Mouse (Mus musculus): ENCODE results near the gene Nup98.

Nup98 gene

GRCm38 (mm10) chr7:102233059-102233458 is 23.1 kb upstream of the Nup98 start:
- no peak for DNase-seq (ENCODE audit: low read depth in 1 of 2, low spot score in 2 of 2)

- DNase-seq (ENCODE audit: low read depth in 1 of 2, low spot score in 2 of 2), result no peak
These were observed 19.8 kb upstream of the Nup98 start for GRCm38 (mm10) chr7:102229814-102230213.

DNA sequence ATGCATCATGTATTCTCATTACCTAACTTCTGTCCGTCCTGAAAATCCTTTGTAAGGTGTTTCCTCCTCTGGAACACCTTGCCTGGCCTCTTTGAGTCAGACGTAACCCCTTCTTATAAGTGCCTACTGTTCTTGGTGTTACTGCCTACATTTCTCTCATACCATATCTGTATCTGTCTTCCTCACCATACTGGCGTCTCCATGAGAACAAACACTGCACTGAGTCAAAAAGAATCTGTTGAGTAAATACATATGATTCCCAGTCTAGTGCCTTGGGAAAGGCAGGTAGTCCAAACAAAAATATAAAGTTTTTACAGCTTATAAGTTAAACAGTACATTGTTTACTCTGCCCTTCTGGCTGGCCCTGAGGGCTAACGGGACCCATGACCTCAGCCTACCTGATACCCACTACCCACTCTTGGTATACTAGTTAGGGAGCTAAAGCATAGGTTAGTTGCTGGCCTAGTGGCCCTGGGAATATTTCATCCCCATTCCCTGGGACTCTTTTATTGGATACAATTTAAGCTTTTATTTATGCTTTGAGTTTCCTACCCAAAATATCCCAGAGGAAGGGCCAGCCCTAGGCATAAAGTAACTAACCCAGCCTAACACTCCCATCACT is 18.2 kb upstream of the Nup98 start:
- DNase-seq (ENCODE audit: low read depth in 1 of 2, low spot score in 2 of 2), result no peak

- no peak for DNase-seq (ENCODE audit: low read depth in 1 of 2, low spot score in 2 of 2)
These were observed 16.1 kb upstream of the Nup98 start for GRCm38 (mm10) chr7:102226051-102226450.

DNA sequence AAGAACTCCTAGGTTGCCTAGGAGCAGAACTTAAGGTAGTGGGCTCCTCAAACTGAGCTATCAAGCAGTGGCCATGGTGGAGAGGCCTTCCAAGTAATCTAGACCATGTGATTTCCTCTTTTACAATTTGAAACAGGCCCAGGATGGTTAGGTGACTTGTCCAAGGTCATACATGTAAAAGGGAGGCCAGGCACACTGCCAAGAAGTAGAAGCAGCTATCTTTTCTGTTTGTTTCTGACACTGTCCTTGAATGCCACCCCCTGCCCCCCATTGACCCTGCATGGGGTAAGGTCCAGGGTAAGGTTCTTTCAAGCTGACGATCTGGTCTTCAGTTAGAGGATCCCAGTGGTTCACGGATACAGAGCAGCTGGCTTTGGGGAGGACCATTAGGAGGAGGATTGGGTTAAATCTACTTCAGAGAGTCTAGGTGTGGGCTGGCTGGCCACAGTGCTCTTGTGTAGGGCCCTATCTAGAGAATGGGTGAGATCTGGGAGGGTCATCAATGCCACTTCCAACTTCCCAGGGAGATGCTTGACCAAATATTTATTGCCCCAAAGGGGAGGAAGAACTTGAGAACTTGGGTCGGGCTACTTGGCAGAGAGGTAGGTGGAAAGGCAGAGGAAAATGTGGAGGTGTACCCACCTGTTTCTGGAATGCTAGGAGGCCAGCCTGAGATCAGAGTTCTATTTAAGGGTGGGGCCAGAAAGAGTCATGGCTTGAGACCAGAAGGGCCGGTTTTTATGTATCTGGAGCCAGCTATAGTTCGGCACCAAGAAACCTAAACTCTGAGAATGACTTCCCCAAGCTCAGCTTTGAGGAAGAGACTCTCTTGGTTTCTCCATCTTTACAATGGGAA is 14.1 kb upstream of the Nup98 start:
- DNase-seq (ENCODE audit: low read depth in 1 of 2, low spot score in 2 of 2), result no peak

- no peak for DNase-seq (ENCODE audit: low read depth in 1 of 2, low spot score in 2 of 2)
These were observed 13.0 kb upstream of the Nup98 start for GRCm38 (mm10) chr7:102222830-102223556.

GRCm38 (mm10) chr7:102222336-102222735 is 12.4 kb upstream of the Nup98 start:
- DNase-seq (ENCODE audit: low read depth in 1 of 2, low spot score in 2 of 2), result no peak

DNA sequence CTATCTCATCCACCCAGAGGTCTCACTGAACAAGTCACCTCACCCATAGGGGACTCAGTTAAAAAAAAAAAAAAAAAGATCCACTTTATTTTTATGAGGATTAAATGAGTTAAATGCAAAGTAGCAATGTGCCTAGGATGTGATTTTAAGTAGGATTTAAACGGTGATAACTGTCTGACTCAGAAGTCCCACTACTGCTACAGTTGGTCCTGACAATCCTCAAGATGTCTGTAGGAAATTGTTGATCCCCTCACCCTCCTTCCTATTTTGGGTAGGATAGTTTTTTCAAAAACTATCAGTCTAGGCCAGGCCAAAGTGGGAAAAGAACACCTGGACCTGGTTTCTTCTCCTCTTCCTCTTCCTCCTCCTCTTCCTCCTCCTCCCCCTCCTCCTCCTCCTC is 11.9 kb upstream of the Nup98 start:
- no peak for DNase-seq (ENCODE audit: low read depth in 1 of 2, low spot score in 2 of 2)

DNA sequence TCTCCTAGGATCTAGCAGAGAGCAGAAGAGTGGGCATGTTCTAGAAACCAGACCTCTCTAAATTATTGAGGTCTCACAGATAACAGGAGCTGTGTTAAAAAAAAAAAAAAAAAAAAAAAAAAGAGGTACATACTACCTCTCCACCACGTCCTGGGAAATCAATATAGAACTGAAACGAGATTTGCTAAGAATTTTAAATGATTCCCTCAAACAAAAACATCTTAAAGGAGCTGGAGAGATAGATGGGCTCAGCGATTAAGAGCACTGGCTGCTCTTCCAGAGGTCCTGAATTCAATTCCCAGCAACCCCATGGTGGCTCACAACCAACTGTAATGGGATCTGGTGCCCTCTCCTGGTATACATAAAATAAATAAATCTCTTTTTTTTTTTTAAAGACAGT is 1.1 kb upstream of the Nup98 start:
- DNase-seq (ENCODE audit: low read depth in 1 of 2, low spot score in 2 of 2), result no peak

- no peak for DNase-seq (ENCODE audit: low read depth in 1 of 2, low spot score in 2 of 2)
These were observed 1.1 kb downstream of the Nup98 start for GRCm38 (mm10) chr7:102208806-102209363.

- no peak for DNase-seq (ENCODE audit: low read depth in 1 of 2, low spot score in 2 of 2)
These were observed 4.3 kb downstream of the Nup98 start for GRCm38 (mm10) chr7:102205646-102206045.

DNA sequence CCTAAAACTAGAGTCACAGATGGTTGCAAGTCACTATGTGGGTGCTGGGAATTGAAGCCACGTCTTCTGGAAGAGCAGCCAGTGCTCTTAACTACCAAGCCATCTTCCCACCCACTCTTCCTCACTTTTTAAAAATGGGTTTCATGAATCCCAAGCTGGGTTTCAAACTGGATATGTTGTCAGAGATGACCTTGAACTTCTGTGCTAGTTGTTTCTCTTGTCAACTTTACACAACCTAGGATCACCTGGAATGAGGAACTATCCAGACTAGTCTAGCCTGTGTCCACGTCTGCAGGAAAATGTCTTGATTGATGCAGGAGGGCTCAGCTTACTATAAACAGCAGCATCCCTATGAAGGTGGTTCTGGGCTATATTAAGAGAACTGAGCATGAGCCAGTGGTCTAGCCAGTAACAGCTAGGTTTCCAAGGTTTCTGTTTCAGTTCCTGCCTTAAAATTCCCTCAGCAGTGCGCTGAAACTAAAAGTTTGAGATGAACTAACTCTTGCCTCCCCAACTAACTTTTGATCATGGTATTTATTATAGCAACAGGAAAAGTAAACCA is 5.6 kb downstream of the Nup98 start:
- no peak for DNase-seq (ENCODE audit: low read depth in 1 of 2, low spot score in 2 of 2)

DNA sequence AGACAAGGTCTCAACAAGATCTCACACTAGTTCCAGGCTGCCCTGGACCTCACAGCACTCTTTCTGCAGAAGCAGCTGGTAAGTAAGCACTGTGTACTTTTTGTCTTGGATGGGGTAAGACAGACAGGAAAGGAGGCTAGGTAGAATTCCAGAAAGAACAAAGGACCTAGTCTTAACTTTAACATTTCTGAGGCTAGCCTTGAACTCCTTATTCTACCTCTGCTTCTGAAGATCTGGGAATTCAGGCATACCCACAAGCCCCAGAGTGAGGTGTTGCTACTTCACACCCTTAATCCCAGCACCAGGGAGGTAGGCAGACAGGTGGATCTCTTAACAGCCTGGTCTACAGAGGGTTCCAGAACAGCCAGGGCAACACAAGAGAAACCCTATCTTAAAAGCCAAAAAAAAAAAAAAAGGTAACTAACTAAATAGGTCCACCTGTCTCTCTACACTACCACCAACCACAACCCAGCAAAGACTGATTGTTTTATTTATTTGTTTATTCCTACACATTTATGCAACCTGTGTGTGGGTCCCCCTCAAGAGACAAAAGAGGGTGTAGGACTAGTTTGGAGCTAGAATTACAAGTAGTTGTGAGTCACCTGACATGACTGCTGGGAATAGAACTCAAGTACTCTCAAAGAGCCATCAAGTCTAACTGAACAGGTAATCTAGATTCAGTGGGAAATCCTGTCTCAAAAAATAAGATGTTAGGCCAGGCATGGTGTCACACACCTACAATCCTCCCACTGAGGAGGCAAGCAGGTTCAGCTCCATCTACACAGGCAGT is 8.8 kb downstream of the Nup98 start:
- DNase-seq (ENCODE audit: low read depth in 1 of 2, low spot score in 2 of 2), result no peak

DNA sequence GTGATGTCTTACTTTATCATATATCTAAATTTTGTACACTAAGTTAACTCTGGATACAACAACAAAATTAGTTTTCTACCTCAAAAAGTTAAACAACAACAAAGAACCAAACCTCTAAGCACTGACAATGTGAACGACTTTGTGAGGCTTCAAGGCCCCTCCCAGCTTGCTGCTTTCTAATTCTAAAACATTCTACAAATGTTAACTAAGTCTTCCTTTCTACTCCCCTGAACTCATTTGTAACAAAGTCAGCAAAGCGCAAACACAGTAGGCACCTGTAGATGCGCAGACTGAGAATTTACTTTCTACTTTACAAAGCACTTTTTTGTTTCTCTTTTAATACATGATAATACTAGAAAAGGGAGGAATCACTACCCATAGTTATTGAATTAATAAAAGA is 9.4 kb downstream of the Nup98 start:
- DNase-seq (ENCODE audit: low read depth in 1 of 2, low spot score in 2 of 2), result no peak

DNA sequence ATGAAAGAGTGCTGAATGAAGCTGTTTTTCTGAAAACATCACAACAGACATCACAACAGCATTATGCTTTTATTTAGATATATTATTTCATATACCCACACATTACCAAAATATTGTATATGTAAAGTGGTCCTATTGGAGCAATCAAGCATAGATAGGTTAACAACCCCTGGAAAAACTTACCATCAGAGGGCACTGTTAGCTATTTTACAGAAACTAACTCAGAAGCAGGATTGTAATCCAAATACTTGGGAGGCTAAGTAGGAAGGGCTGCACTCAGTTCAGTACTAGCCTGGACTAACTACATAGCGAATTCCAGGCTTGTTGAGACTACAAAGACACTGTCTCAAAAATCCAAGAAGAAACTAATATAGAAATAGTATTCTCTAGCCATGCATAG is 17.6 kb downstream of the Nup98 start:
- no peak for DNase-seq (ENCODE audit: low read depth in 1 of 2, low spot score in 2 of 2)

GRCm38 (mm10) chr7:102183849-102184248 is 26.1 kb downstream of the Nup98 start:
- DNase-seq (ENCODE audit: low read depth in 1 of 2, low spot score in 2 of 2), result no peak

DNA sequence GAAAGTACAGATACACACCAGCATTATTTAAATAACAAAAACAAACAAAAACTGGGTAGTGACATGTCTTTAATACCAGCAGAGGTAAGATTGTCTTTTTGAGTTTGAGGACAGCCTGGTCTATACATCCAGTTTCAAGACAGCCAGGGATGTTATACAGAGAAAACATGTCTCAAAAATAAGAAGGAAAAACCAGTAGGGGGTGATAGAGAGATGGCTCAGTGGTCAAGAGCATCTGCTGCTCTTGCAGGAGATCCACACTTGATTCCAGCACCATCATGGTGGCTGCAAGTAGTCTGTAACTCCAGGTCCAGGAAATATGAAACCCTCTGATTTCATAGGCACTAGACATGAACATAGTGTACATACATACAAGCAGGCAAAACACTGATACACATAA is 39.7 kb downstream of the Nup98 start:
- DNase-seq (ENCODE audit: low read depth in 1 of 2, low spot score in 2 of 2), result no peak

GRCm38 (mm10) chr7:102153691-102154090 is 56.3 kb downstream of the Nup98 start:
- DNase-seq (ENCODE audit: low read depth in 1 of 2, low spot score in 2 of 2), result no peak

GRCm38 (mm10) chr7:102137898-102138297 is 72.1 kb downstream of the Nup98 start:
- DNase-seq (ENCODE audit: low read depth in 1 of 2, low spot score in 2 of 2), result no peak

DNA sequence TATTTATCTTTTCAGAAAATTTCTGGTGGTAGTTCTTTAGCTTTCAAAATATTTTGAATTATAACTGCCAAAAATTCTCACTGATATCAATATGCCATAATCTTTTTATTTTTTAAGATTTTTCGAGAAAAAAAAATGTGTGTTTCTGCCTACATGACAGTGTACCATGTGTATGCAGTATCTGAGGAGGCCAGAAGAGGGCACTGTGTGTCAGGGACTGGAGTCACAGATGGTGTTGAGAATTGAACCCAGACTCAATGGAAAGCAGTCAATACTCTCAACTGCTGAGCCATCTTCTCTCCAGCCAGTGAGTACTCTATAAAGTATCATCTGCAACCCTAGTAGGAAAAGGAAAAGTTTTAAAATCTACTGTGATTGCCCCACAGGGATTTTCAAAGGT is 72.5 kb downstream of the Nup98 start:
- no peak for DNase-seq (ENCODE audit: low read depth in 1 of 2, low spot score in 2 of 2)

DNA sequence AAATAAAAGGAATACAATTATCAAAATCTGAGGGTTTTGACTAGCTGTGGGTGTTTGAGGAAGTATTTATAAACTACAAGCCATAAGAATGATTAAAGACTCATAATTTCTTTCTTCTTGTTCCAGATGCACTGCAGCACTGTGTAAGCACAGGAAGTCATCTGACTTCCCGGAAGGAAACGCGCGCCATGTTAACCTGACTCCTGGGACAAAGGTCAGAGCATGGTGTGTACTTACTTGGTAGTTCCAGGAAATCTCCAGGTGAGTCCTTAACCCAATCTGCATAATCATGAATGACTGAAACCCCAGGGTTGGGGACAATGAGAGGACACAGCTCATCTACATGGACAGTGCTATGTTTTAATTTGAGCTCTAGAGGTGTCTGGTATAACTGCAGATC is 77.6 kb downstream of the Nup98 start:
- DNase-seq (ENCODE audit: low read depth in 1 of 2, low spot score in 2 of 2), result no peak

Measured in monocyte, adult 2 months (primary cell).